Mouse (Mus musculus) liver, embryonic 12.5 days (tissue): ENCODE data around the gene Ryr2. TPM values are rescaled to one million over a fixed set of nuclear protein-coding genes. Genes with fewer than 3 reads are reported as not detected.

Source experiments
- ATAC-seq: fragments of 200-750 bp; cut with Nextera tagmentation; 2 replicates; pipeline ENCODE4 v1.8.0; 2017; ENCODE audit warnings: moderate number of reproducible peaks, mild to moderate bottlenecking, moderate library complexity
- H3K27ac ChIP-seq: fragments of 300-500 bp; sonication (generic); 2 replicates; pipeline ENCODE4 v1.5.1; 2016; ENCODE audit warnings: mild to moderate bottlenecking
- H3K27me3 ChIP-seq: fragments of 300-500 bp; sonication (generic); replicated peaks from 2 replicates; pipeline ENCODE4 v1.6.1; 2016; ENCODE audit warnings: mild to moderate bottlenecking, moderate library complexity
- H3K36me3 ChIP-seq: fragments of 300-500 bp; sonication (generic); 2 replicates; pipeline ENCODE4 v1.6.1; 2016; ENCODE audit warnings: mild to moderate bottlenecking, moderate library complexity
- H3K4me1 ChIP-seq: fragments of 300-500 bp; sonication (generic); 2 replicates; pipeline ENCODE4 v1.6.1; 2016
- H3K4me2 ChIP-seq: fragments of 300-500 bp; sonication (generic); 2 replicates; pipeline ENCODE4 v1.6.1; 2016; ENCODE audit warnings: mild to moderate bottlenecking, moderate library complexity
- H3K4me3 ChIP-seq: fragments of 300-500 bp; sonication (generic); 2 replicates; pipeline ENCODE4 v1.5.1; 2016; ENCODE audit warnings: mild to moderate bottlenecking, moderate library complexity
- H3K9ac ChIP-seq: fragments of 300-500 bp; sonication (generic); 2 replicates; pipeline ENCODE4 v1.6.1; 2016; ENCODE audit warnings: mild to moderate bottlenecking, moderate library complexity
- H3K9me3 ChIP-seq: fragments of 300-500 bp; sonication (generic); replicated peaks from 2 replicates; pipeline ENCODE4 v1.6.1; 2016; ENCODE audit warnings: mild to moderate bottlenecking, moderate library complexity
- WGBS: fragments of 180-500 bp; shearing (Covaris S2); methylation state at CpG from one replicate; pipeline ENCODE4 v1.1.7; 2016; ENCODE audit not compliant: insufficient replicate concordance; 5-methylcytosine and 5-hydroxymethylcytosine counted together
- polyA plus RNA-seq: library from polyadenylated mRNA; unstranded; fragments of >200 nt; fragmentation: Nextera tagmentation; extraction: Ambion mirVana; gene quantifications from 2 replicates; pipeline ENCODE4 v1.2.1, GENCODE M21; 2016

Gene Ryr2
- polyA plus RNA-seq, 1 experiment from 2014 or later: 0.62 TPM

- Histone ChIP-seq H3K9ac (no peak overlapping the region), H3K27me3 (no peaks in the 10 kb centered on the region), H3K4me2 (no peak overlapping the region), H3K4me1 (no peaks in the 10 kb centered on the region), H3K36me3 (no peaks in the 10 kb centered on the region), H3K27ac (no peak overlapping the region), H3K9me3 (no peaks in the 10 kb centered on the region), H3K4me3 (no peak overlapping the region)
- no peak for ATAC-seq
- WGBS: 62% methylated on average over 3 of the region's 3 CpGs
Measured at GRCm38 (mm10) chr13:11542546-11542945, 564.2 kb downstream of the Ryr2 start.

GRCm38 (mm10) chr13:11536851-11537250, 569.9 kb downstream of the Ryr2 start:
- H3K4me1 ChIP-seq: no peaks in the 10 kb centered on the region
- H3K36me3 ChIP-seq: no peaks in the 10 kb centered on the region
- H3K9ac ChIP-seq: no peak overlapping the region
- H3K27me3 ChIP-seq: no peaks in the 10 kb centered on the region
- no peaks in the 10 kb centered on the region for H3K9me3 ChIP-seq
- ATAC-seq: no peak
- H3K4me3 ChIP-seq: no peak overlapping the region
- H3K4me2 ChIP-seq: no peak overlapping the region
- H3K27ac ChIP-seq: no peak overlapping the region
- 19% methylated on average over 1 of the region's 1 CpGs for WGBS

DNA sequence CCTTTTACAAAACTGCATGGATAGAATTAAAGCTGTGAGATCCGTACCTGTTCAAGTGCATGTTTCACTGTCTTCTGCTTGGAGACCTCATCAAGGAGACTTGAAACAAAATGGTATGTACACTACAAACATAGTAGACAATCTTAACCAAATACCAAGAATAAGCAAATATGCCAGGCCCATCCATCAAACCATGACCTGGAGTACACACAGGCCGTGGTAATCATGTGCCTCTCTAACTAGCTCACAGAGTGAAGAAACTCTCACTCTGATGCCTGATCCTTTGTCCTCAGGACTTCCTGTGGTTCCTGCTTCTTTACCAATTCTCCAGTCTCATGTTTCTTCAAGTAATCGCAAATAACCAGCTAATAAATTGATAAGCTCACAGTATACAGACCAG, 570.9 kb downstream of the Ryr2 start:
- Histone ChIP-seq H3K27me3 (no peaks in the 10 kb centered on the region), H3K4me2 (no peak overlapping the region), H3K9ac (no peak overlapping the region), H3K4me1 (no peaks in the 10 kb centered on the region), H3K27ac (no peak overlapping the region), H3K4me3 (no peak overlapping the region), H3K9me3 (no peaks in the 10 kb centered on the region), H3K36me3 (no peaks in the 10 kb centered on the region)
- no peak for ATAC-seq
- 58% methylated on average over 3 of the region's 3 CpGs for WGBS

GRCm38 (mm10) chr13:11533265-11533664, 573.5 kb downstream of the Ryr2 start:
- H3K4me3 ChIP-seq: no peak overlapping the region
- ATAC-seq: no peak
- no peaks in the 10 kb centered on the region for H3K9me3 ChIP-seq
- H3K27me3 ChIP-seq: no peaks in the 10 kb centered on the region
- no peak overlapping the region for H3K9ac ChIP-seq
- no peaks in the 10 kb centered on the region for H3K4me1 ChIP-seq
- no peak overlapping the region for H3K27ac ChIP-seq
- H3K4me2 ChIP-seq: no peak overlapping the region
- 17% methylated on average over 2 of the region's 2 CpGs for WGBS
- no peaks in the 10 kb centered on the region for H3K36me3 ChIP-seq

DNA sequence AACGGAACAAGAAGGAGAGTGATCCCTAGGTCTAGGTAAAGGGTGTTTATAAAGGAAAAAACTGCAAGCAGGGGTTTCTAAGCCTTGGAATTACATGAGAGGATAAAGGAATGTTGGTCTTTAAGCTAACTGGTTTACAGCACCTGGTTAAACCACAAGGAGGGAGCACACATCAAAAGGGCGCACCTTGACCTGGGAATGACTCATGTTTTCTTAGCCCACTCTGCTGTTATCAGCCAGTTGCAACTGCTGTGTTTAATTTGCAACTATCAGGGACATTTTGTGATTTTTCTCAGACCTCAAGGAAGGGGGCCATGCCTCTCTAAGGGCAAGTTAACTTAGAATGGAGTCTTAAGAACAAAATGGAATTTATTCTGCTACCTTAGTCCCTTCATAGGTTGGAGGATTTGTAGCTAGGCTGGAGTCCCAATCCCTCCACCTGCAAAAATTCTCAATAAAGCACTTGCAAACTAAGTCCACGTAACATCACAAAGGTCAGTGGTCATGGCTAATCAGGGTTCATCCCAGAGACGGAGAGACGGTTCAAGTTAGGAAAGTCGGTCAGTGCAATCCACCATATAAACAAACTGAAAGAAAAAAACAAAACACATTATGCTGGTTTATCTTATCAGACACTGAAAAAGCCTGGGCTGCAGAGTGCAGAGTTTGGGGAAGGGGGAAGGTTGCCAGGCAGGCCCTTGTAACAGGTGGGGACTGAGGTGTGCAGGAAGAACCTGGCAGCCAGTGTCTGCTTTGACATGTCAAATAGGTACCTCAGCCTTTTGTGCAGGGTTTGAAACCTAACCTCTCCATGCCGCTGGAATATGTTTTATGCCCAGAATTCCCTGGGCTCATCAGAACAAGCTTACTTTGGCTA, 574.5 kb downstream of the Ryr2 start:
- H3K9me3 ChIP-seq: no peaks in the 10 kb centered on the region
- H3K27ac ChIP-seq: no peak overlapping the region
- WGBS: 66% methylated on average over 7 of the region's 7 CpGs
- no peak overlapping the region for H3K4me3 ChIP-seq
- no peak for ATAC-seq
- H3K4me2 ChIP-seq: no peak overlapping the region
- no peaks in the 10 kb centered on the region for H3K4me1 ChIP-seq
- no peaks in the 10 kb centered on the region for H3K27me3 ChIP-seq
- H3K36me3 ChIP-seq: no peaks in the 10 kb centered on the region
- H3K9ac ChIP-seq: no peak overlapping the region

- no peaks in the 10 kb centered on the region for H3K36me3 ChIP-seq
- WGBS: 64% methylated on average over 4 of the region's 4 CpGs
- no peaks in the 10 kb centered on the region for H3K27me3 ChIP-seq
- H3K9me3 ChIP-seq: no peaks in the 10 kb centered on the region
- H3K4me2 ChIP-seq: no peak overlapping the region
- ATAC-seq: no peak
- no peak overlapping the region for H3K4me3 ChIP-seq
- no peak overlapping the region for H3K9ac ChIP-seq
- no peak overlapping the region for H3K27ac ChIP-seq
- no peaks in the 10 kb centered on the region for H3K4me1 ChIP-seq
Measured at GRCm38 (mm10) chr13:11523612-11524011, 583.1 kb downstream of the Ryr2 start.

DNA sequence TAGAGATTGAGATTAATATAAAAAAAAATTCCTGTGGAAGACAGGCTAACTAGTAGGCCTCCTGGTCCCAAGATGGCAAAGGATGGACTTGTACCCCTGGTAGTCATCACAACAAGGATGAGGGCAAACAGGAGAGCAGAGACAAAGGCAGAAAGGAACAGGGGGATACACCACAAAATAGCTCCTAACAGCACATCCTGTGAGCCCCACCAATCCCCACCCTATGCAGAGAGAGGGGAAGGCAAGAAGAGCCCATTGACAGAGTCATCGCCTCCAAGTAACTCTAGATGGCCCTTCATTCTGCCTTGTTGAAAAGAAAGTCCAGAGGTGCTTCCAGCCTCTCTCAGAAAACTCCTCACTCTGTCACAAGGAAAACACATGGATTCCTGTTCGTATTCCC, 586.0 kb downstream of the Ryr2 start:
- Histone ChIP-seq H3K4me1 (no peaks in the 10 kb centered on the region), H3K9me3 (no peaks in the 10 kb centered on the region), H3K36me3 (no peaks in the 10 kb centered on the region), H3K9ac (no peak overlapping the region), H3K27ac (no peak overlapping the region), H3K4me2 (no peak overlapping the region), H3K4me3 (no peak overlapping the region), H3K27me3 (no peaks in the 10 kb centered on the region)
- WGBS: 60% methylated on average over 2 of the region's 2 CpGs
- ATAC-seq: no peak

DNA sequence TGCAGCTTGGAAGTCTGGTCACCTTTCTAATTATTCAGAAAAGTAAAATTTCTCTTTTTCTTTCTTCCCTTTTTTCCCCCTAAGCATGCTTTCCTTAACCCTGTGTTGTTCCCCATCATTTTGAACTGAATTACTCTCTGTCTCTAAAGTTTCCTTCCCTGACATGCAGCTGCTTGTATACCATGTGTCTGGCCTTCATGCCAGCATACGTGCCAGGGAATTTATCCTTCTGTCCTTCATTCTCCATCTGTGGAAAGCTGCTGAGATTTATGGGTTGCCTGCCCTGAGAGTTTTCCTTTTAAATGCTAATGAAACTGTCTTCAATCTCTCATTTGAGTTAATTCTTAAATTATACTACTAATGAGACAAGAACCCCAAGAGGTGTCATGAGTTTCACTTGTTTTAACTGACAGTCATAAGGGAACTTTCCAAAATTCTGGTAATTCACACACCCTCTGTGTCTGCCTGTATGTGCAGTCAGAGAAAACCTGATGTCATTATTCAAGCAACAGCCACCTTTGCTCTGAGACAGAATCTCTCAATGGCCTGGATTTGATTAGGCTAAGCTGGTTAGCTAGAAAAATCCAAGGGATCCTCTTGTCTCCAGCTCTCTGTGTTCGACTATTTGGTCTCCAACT, 595.1 kb downstream of the Ryr2 start:
- Histone ChIP-seq H3K36me3 (no peaks in the 10 kb centered on the region), H3K4me2 (no peak overlapping the region), H3K4me3 (no peak overlapping the region), H3K27me3 (no peaks in the 10 kb centered on the region), H3K4me1 (no peaks in the 10 kb centered on the region), H3K27ac (no peak overlapping the region), H3K9ac (no peak overlapping the region), H3K9me3 (no peaks in the 10 kb centered on the region)
- ATAC-seq: no peak
- 50% methylated on average over 2 of the region's 2 CpGs for WGBS

Other genes with a start within 250 kb of the Ryr2 start
- 14.1 and 16.6 TPM in 2 replicates for gene Mtr, start 151.2 kb upstream of the Ryr2 start, polyA plus RNA-seq
- 1.7 and 4.0 TPM in 2 replicates for gene Actn2, start 233.8 kb upstream of the Ryr2 start, polyA plus RNA-seq